Mouse (Mus musculus) embryonic facial prominence, embryonic 10.5 days (tissue): Measurements from ENCODE around the gene Fam227a. TPM values are rescaled to one million over a fixed set of nuclear protein-coding genes. Genes with fewer than 3 reads are reported as not detected.

ENCODE experiments used
- DNase-seq: peaks from one replicate; pipeline ENCODE4 v3.0.0-alpha.2; 2017; ENCODE audit warnings: low spot score
- H3K27ac ChIP-seq: fragments of 300-500 bp; sonication (generic); replicated peaks from 2 replicates; pipeline ENCODE4 v1.5.1; 2016; ENCODE audit warnings: mild to moderate bottlenecking
- H3K27me3 ChIP-seq: fragments of 300-500 bp; sonication (generic); replicated peaks from 2 replicates; pipeline ENCODE4 v1.6.1; 2016; ENCODE audit warnings: low read depth, mild to moderate bottlenecking; ENCODE audit not compliant: poor library complexity, severe bottlenecking
- H3K36me3 ChIP-seq: fragments of 300-500 bp; sonication (generic); replicated peaks from 2 replicates; pipeline ENCODE4 v1.6.1; 2016; ENCODE audit warnings: mild to moderate bottlenecking, moderate library complexity
- H3K4me1 ChIP-seq: fragments of 300-500 bp; sonication (generic); 2 replicates; pipeline ENCODE4 v1.6.1; 2016
- H3K4me3 ChIP-seq: fragments of 300-500 bp; sonication (generic); 2 replicates; pipeline ENCODE4 v1.5.1; 2016; ENCODE audit warnings: mild to moderate bottlenecking, moderate library complexity
- H3K9me3 ChIP-seq: fragments of 300-500 bp; sonication (generic); 2 replicates; pipeline ENCODE4 v1.6.1; 2016; ENCODE audit warnings: mild to moderate bottlenecking
- WGBS: fragments of 180-500 bp; shearing (Covaris S2); methylation state at CpG from one replicate; pipeline ENCODE4 v1.1.7; 2016; 5-methylcytosine and 5-hydroxymethylcytosine counted together
- polyA plus RNA-seq: library from polyadenylated mRNA; unstranded; fragments of >200 nt; fragmentation: Nextera tagmentation; extraction: Ambion mirVana; gene quantifications from 2 replicates; pipeline ENCODE4 v1.2.1, GENCODE M21; 2016

The Fam227a gene
- polyA plus RNA-seq, 1 experiment from 2014 or later: 2.3 TPM

DNA sequence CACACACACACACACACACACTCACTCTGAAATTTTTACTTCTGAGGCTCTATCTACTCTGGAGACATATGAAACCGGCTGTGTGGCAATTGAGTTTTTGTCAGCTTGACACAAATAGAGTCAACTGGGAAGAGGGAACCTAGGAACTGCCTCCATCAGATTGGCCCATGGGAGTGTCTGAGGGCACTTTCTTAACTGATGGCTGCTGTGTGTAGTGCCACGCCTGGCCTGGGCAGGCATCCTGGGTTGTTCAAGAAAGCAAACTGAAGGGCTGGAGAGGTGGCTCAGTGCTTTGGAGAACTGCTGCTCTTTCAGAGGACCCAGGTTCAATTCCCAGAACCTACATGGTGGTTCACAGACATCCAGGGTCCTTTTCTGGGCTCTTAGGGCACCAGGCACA is 13.3 kb downstream of the Fam227a start:
- H3K27me3 ChIP-seq: no peaks in the 10 kb centered on the region
- no peaks in the 10 kb centered on the region for H3K4me1 ChIP-seq
- no peak overlapping the region for H3K4me3 ChIP-seq
- H3K36me3 ChIP-seq: peaks cover 46% of the 10 kb centered on the region
- WGBS: 82% methylated on average over 2 of the region's 2 CpGs
- H3K27ac ChIP-seq: no peak overlapping the region
- DNase-seq: no peak
- no peaks in the 10 kb centered on the region for H3K9me3 ChIP-seq

DNA sequence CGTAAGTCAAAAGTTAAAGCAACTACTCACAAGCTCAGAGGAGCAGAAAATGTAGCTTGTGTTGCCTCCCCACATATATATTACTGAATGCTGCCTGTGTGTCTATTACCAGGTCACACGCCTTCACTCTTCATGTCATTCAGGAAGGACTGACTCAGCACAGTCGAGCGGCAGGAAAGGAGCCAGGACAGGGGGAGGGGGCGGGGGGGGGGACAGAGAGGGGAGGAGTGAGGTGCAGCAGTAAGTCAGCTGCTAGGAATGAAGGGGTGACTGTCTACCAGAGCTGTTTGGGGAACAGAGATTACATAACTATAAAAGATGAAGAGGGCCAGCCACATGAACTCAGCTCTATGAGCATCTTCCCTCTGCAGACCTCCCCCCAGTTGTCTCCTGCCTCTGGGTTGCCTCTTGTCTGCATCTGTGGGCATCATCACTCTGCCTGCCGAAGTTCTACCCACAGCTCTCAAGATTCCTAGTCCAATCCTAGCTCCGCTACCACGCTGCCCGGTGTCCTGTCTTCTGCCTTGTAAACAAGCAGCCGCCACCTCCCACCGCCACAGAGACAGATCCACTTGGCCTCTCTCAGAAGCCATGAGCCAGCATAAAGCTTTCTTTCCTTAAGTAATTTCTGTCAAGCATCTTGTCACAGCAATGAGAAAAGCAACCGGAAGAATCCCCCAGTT is 17.5 kb downstream of the Fam227a start:
- Histone ChIP-seq H3K4me3 (no peak overlapping the region), H3K27ac (no peak overlapping the region), H3K4me1 (no peaks in the 10 kb centered on the region), H3K27me3 (no peaks in the 10 kb centered on the region), H3K36me3 (peaks cover 49% of the 10 kb centered on the region), H3K9me3 (no peaks in the 10 kb centered on the region)
- no peak for DNase-seq
- WGBS: 78% methylated on average over 12 of the region's 12 CpGs

DNA sequence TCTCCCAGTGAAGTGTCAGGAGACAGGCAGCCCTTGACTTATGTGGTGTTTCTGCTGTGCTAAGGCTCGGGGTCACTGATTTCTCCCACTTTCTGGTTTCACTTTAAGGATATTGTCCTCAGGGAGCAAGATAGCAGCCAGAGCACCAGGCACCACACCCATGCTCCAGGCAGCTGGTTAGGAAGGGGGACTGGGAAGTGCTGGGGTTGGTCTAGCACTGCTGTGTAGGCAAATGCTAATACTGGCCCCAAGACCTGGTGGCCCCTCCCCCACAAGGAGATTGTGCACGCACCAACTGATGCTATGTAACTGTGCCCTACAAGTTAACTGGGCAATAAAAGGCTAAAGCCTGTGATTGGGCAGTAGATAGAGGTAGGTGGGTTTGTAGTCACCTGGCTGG is 28.3 kb downstream of the Fam227a start:
- Histone ChIP-seq H3K36me3 (peaks cover 79% of the 10 kb centered on the region), H3K9me3 (peaks cover 6% of the 10 kb centered on the region; the same call in 1 of the 2 replicates), H3K4me1 (no peaks in the 10 kb centered on the region), H3K27ac (no peak overlapping the region), H3K27me3 (no peaks in the 10 kb centered on the region), H3K4me3 (no peak overlapping the region)
- WGBS: 74% methylated on average over 2 of the region's 2 CpGs
- no peak for DNase-seq

DNA sequence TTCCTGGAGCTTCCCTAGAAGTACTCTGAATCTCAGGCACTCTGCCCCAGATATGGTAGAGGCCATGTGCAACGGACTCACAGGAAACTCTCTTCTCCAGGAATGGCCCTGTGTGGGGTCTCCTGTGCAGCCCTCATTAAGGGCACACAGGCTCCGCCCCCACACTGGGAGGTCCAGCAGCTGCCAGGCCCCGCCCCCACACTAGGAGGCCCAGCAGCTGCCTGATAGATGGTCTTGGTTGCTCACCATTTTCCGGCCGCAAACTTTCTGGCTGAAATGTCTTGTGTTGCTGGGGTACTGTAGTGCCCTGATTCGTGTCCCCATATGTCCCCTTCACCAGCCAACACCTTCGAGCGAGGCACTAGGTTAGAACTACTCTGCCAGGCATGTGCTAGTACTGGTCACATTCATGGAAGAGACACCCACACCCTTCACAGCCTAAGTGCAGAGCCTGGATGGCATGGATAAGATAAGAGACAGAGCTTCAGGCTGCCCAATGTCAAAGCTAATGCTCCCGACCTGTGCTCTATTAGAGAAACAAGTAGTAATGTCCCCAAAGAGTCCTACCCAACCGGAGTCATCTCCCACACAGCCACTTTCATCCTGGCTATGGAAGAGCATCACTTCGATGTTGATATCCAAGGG is 38.9 kb downstream of the Fam227a start:
- Histone ChIP-seq H3K9me3 (no peaks in the 10 kb centered on the region), H3K4me3 (no peak overlapping the region), H3K27me3 (no peaks in the 10 kb centered on the region), H3K36me3 (peaks cover 76% of the 10 kb centered on the region), H3K27ac (no peak overlapping the region), H3K4me1 (peaks cover 4% of the 10 kb centered on the region; the same call in 1 of the 2 replicates)
- 85% methylated on average over 11 of the region's 11 CpGs for WGBS
- no peak for DNase-seq

DNA sequence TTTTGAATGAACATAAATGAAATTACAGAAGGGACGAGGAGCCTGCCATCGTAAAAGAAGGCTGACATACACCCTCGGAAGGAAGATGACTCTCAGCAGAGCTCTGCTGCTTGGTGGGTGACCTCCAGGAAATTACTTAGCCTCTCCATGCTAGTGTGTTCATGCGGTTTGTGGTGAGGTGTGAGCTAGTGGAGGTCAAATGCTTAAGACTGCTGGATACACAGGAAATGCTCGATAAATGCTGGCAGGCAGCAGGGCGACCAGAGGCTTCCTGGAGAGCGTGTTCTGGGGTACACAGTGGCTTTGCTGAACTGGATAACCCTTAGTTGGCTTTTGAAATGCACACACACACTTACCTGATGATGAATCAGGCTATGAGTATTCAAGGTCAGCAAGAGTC is 40.3 kb downstream of the Fam227a start:
- 92% methylated on average over 7 of the region's 7 CpGs for WGBS
- peaks cover 4% of the 10 kb centered on the region; the same call in 1 of the 2 replicates for H3K4me1 ChIP-seq

DNA sequence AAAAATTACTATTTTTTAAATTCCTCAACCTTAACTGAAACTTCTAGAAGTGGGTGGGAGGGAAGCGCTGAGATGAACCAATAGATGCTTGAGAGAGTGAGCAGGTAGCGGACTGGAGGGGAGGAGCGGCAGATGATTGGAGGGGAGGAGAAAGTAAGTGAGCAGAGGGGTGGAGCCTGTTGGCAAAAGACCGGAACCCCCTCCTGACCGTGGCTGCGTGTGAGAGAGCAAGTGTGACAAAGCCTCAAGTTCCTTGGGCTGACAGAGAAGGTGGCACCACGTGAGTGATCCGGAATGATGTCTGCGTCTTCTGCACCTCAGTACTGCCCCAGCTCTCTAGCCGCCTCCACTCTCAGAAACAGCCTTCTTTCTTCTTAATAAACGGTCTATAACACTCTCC is 41.6 kb downstream of the Fam227a start:
- no peak overlapping the region for H3K4me3 ChIP-seq
- peaks cover 68% of the 10 kb centered on the region for H3K36me3 ChIP-seq
- H3K27ac ChIP-seq: no peak overlapping the region
- peaks cover 4% of the 10 kb centered on the region; the same call in 1 of the 2 replicates for H3K4me1 ChIP-seq
- H3K27me3 ChIP-seq: no peaks in the 10 kb centered on the region
- no peaks in the 10 kb centered on the region for H3K9me3 ChIP-seq
- 82% methylated on average over 11 of the region's 11 CpGs for WGBS
- DNase-seq: no peak

More for the DNA sequence above, 40.3 kb downstream of the Fam227a start:
- DNase-seq: no peak
- Histone ChIP-seq H3K27me3 (no peaks in the 10 kb centered on the region), H3K9me3 (no peaks in the 10 kb centered on the region), H3K27ac (no peak overlapping the region), H3K36me3 (peaks cover 71% of the 10 kb centered on the region), H3K4me3 (no peak overlapping the region)

DNA sequence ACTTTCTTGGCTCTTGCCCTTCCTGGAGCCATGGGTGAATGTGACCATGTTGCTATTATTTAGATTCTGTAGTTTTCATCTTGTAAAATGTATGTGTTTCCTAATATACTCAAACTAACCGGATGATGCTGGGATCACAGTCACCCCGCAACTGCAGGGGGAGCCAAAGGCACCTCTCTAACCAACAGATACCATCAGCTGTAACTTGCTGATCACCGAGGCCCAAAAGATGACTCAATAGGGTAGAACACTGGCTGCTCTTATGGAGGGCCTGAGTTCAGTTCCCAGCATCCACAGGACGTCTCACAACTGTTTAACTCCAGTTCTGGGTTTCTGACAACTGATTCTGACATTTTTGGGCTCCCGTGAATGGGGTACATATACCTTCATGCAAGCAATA is 42.0 kb downstream of the Fam227a start:
- Histone ChIP-seq H3K4me3 (no peak overlapping the region), H3K27ac (no peak overlapping the region), H3K9me3 (no peaks in the 10 kb centered on the region), H3K4me1 (peaks cover 4% of the 10 kb centered on the region; the same call in 1 of the 2 replicates), H3K27me3 (no peaks in the 10 kb centered on the region), H3K36me3 (peaks cover 65% of the 10 kb centered on the region)
- 87% methylated on average over 5 of the region's 5 CpGs for WGBS
- DNase-seq: no peak

DNA sequence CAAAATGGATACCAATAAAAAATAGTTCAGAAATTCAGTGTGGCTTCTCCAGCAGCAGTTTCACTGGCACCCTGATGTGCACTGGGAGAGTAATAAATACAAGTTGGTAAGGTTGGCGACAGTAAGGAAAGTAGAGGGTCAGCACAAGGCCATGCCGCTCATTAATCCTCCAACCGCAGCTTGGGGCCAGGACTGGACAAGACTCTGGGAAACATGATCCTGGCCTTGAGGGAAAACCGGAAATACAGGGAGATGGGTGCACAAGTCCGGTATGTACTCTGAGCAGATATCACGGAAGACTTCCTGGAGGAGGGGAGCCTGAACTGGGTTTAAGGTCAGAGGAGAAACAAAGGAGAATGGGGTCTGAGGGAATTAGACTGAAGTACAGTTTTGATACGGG is 43.3 kb downstream of the Fam227a start:
- Histone ChIP-seq H3K9me3 (0 out of 2 replicates have a peak, but pooled peaks cover 1% of the 10 kb centered on the region), H3K27ac (no peak overlapping the region), H3K27me3 (no peaks in the 10 kb centered on the region), H3K36me3 (peaks cover 61% of the 10 kb centered on the region), H3K4me1 (peaks cover 4% of the 10 kb centered on the region; the same call in 1 of the 2 replicates), H3K4me3 (no peak overlapping the region)
- no peak for DNase-seq
- WGBS: 84% methylated on average over 7 of the region's 7 CpGs

DNA sequence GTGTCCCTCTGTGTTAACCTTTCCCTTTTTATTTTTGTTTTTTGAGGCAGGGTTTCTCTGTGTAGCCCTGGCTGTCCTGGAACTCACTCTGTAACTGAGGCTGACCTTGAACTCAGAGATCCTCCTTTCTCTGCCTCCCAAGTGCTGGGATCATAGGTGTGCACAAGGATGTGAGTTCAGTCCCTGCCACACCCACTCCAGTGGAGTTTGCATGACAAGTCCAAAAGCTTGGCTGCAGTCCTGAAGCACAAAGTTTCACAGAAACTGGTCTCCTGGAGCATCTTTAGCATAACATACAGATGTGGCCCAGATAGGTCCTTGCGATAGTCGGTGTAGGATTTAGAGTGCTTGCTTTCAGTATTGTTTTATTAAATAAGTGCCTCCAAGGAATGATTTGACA is 49.5 kb downstream of the Fam227a start:
- Histone ChIP-seq H3K4me3 (no peak overlapping the region), H3K36me3 (peaks cover 27% of the 10 kb centered on the region), H3K27ac (no peak overlapping the region), H3K9me3 (peaks cover 8% of the 10 kb centered on the region; the same call in 1 of the 2 replicates), H3K4me1 (peaks cover 11% of the 10 kb centered on the region), H3K27me3 (peaks cover 20% of the 10 kb centered on the region)
- 96% methylated on average over 2 of the region's 2 CpGs for WGBS
- no peak for DNase-seq

DNA sequence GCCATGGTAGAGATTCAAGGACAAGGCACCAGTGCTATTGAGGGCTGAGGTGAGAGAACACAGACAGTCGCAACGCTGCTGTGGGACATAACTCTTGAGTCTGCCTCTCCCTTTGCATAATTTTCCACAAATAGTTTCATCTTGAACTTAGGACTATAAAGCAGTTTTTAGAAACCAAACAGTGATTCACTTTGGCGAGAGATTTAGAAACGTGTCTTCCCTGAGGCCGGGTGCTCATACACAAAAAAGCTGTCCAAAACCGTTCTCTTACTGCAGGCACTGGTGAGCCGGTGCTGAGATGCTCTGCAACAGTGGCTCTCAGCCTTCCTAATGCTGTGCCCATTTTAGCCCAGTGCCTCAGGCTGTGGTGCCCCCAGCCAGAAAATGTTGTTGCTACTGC is 50.5 kb downstream of the Fam227a start:
- 80% methylated on average over 7 of the region's 7 CpGs for WGBS
- Histone ChIP-seq H3K9me3 (peaks cover 8% of the 10 kb centered on the region; the same call in 1 of the 2 replicates), H3K27me3 (peaks cover 27% of the 10 kb centered on the region), H3K4me3 (no peak overlapping the region), H3K27ac (no peak overlapping the region), H3K4me1 (peaks cover 11% of the 10 kb centered on the region), H3K36me3 (peaks cover 21% of the 10 kb centered on the region)
- no peak for DNase-seq

DNA sequence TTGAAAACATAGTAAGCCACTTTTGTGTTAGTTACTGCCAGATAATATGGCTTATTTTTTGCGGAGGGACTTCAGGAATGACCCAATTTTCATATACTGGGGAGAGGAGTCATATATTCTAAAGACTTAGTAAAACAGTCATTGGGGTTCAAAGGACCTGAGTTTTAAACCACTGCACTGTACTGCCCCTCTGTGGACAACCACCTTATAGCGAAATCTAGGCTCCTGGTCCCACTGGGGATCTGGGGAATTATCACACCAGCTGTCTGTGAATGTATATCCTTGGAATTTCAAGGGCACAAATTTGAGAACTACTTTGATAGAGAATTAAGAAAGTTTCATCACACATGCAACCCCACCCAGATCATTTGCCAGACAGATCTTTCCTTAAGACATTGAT is 51.0 kb downstream of the Fam227a start:
- Histone ChIP-seq H3K4me3 (no peak overlapping the region), H3K36me3 (peaks cover 18% of the 10 kb centered on the region), H3K27ac (no peak overlapping the region), H3K4me1 (peaks cover 11% of the 10 kb centered on the region), H3K9me3 (peaks cover 8% of the 10 kb centered on the region; the same call in 1 of the 2 replicates), H3K27me3 (peaks cover 32% of the 10 kb centered on the region)
- no peak for DNase-seq
- WGBS: 56% methylated on average over 2 of the region's 2 CpGs

DNA sequence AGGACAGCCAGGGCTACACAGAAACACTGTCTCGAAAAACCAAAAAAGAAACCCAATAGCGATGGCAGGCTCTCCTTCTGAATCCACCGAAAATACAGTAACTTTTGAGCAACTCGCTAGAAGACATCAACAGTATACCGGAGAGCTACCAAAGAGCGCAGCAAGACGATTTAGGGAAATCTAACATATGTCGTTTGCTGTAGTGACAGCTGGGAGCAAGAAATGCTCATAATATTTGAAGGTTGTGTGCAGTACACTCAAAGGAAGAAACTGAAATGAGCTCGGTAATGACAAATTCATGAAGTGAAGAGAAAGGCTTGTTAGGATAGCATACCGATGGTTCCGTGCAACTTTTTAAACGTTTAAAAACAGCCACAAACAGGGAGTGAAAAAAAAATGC is 52.6 kb downstream of the Fam227a start:
- Histone ChIP-seq H3K4me1 (peaks cover 11% of the 10 kb centered on the region), H3K36me3 (peaks cover 11% of the 10 kb centered on the region), H3K27ac (no peak overlapping the region), H3K4me3 (no peak overlapping the region), H3K9me3 (peaks cover 8% of the 10 kb centered on the region; the same call in 1 of the 2 replicates), H3K27me3 (peaks cover 36% of the 10 kb centered on the region)
- DNase-seq: no peak
- 93% methylated on average over 12 of the region's 12 CpGs for WGBS
